ENCODE assay signal across 11 mouse cellular contexts in genomic region chr2:120000882-120001584, GRCm38 (mm10). TPM values are rescaled to one million over a fixed set of nuclear protein-coding genes. Genes with fewer than 3 reads are reported as not detected.
DNase-seq lines count a peak whose midpoint lies in the region; ATAC-seq and TF ChIP-seq lines count a peak whose summit lies in the region.
"Had no signal": no experiment of that assay in that cellular context is flagged by ENCODE, and none has a peak within 500 bp of the region (broad histone marks: within the 10 kb centered on the region; RNA-seq: fewer than 3 reads in every experiment).

No protein-coding gene starts in this region.

- ATAC-seq in heart, postnatal 0 days (ENCODE audit: insufficient read depth, low read depth) = peak; percentile 63
- no peak for ATAC-seq in hindbrain, embryonic 16.5 days
- peak; percentile 51 for ATAC-seq in lung, embryonic 14.5 days (ENCODE audit: insufficient read depth)
- no peak for ATAC-seq in forebrain, embryonic 15.5 days (replicated peaks)
- no peak for ATAC-seq in forebrain, embryonic 14.5 days
- ATAC-seq: forebrain, embryonic 13.5 days had no signal

- H3K4me3 ChIP-seq in heart, postnatal 0 days (ENCODE audit: low read depth, low read length) = no peak overlapping the region
- no peak overlapping the region for H3K4me3 ChIP-seq in hindbrain, embryonic 16.5 days (ENCODE audit: low read length)
- H3K4me3 ChIP-seq in lung, embryonic 14.5 days (ENCODE audit: low read depth, low read length) = no peak overlapping the region
- H3K4me3 ChIP-seq in forebrain, embryonic 15.5 days = no peak overlapping the region
- no peak overlapping the region for H3K4me3 ChIP-seq in forebrain, embryonic 14.5 days (ENCODE audit: low read depth, low read length)
- H3K4me3 ChIP-seq: forebrain, embryonic 13.5 days; limb, embryonic 15.5 days had no signal

- H3K4me2 ChIP-seq in heart, postnatal 0 days (ENCODE audit: low read depth, low read length) = no peak overlapping the region
- no peak overlapping the region for H3K4me2 ChIP-seq in hindbrain, embryonic 16.5 days (ENCODE audit: low read length)
- H3K4me2 ChIP-seq in lung, embryonic 14.5 days = no peak overlapping the region
- H3K4me2 ChIP-seq in forebrain, embryonic 15.5 days (replicated peaks) = no peak overlapping the region
- H3K4me2 ChIP-seq in forebrain, embryonic 14.5 days (ENCODE audit: low read length) = no peak overlapping the region
- H3K4me2 ChIP-seq: forebrain, embryonic 13.5 days; limb, embryonic 15.5 days had no signal

- no peak for TF ChIP-seq CTCF in heart, postnatal 0 days (IDR thresholded peaks at IDR 0.05; ENCODE audit: low read depth)
- no peak for TF ChIP-seq CTCF in brain, embryonic 14.5 days (IDR thresholded peaks at IDR 0.05; ENCODE audit: borderline replicate concordance, extremely low read depth, insufficient read depth, insufficient read length)
- no peak for TF ChIP-seq CTCF in lung, embryonic 14.5 days (IDR thresholded peaks at IDR 0.05; ENCODE audit: low read depth)

- TF ChIP-seq EP300 in heart, postnatal 0 days (IDR thresholded peaks at IDR 0.05; ENCODE audit: low read depth) = no peak

- H3K4me1 ChIP-seq in heart, postnatal 0 days (ENCODE audit: control insufficient read depth, insufficient read depth) = peaks cover 10% of the 10 kb centered on the region
- no peaks in the 10 kb centered on the region for H3K4me1 ChIP-seq in hindbrain, embryonic 16.5 days (ENCODE audit: control insufficient read depth, insufficient read depth, low read depth, low read length)
- 0 out of 2 replicates have a peak, but pooled peaks cover under 1% of the 10 kb centered on the region for H3K4me1 ChIP-seq in lung, embryonic 14.5 days (ENCODE audit: insufficient read depth)
- no peaks in the 10 kb centered on the region for H3K4me1 ChIP-seq in forebrain, embryonic 15.5 days
- H3K4me1 ChIP-seq in forebrain, embryonic 14.5 days (ENCODE audit: control insufficient read depth, insufficient read depth, low read length) = no peaks in the 10 kb centered on the region
- H3K4me1 ChIP-seq: forebrain, embryonic 13.5 days had no signal

- H3K27me3 ChIP-seq in heart, postnatal 0 days (ENCODE audit: control insufficient read depth, insufficient read depth, low read length) = no peaks in the 10 kb centered on the region
- H3K27me3 ChIP-seq in hindbrain, embryonic 16.5 days (replicated peaks; ENCODE audit: control insufficient read depth, insufficient read depth, low read length) = no peaks in the 10 kb centered on the region
- no peaks in the 10 kb centered on the region for H3K27me3 ChIP-seq in lung, embryonic 14.5 days (ENCODE audit: insufficient read depth, low read length)
- no peaks in the 10 kb centered on the region for H3K27me3 ChIP-seq in forebrain, embryonic 15.5 days
- H3K27me3 ChIP-seq in forebrain, embryonic 14.5 days (replicated peaks; ENCODE audit: control insufficient read depth, insufficient read depth, low read length) = no peaks in the 10 kb centered on the region
- H3K27me3 ChIP-seq: forebrain, embryonic 13.5 days; limb, embryonic 15.5 days had no signal

- H3K9me3 ChIP-seq in heart, postnatal 0 days (replicated peaks; ENCODE audit: control insufficient read depth, low read length) = no peaks in the 10 kb centered on the region
- no peaks in the 10 kb centered on the region for H3K9me3 ChIP-seq in hindbrain, embryonic 16.5 days (ENCODE audit: control insufficient read depth, low read length)
- H3K9me3 ChIP-seq in lung, embryonic 14.5 days (ENCODE audit: low read depth, low read length) = no peaks in the 10 kb centered on the region
- H3K9me3 ChIP-seq in forebrain, embryonic 15.5 days = no peaks in the 10 kb centered on the region
- H3K9me3 ChIP-seq in forebrain, embryonic 14.5 days (replicated peaks; ENCODE audit: control insufficient read depth, low read length) = no peaks in the 10 kb centered on the region
- H3K9me3 ChIP-seq: forebrain, embryonic 13.5 days; limb, embryonic 15.5 days had no signal

- H3K36me3 ChIP-seq in heart, postnatal 0 days (replicated peaks; ENCODE audit: control insufficient read depth, insufficient read depth, low read length) = peaks cover 6% of the 10 kb centered on the region; the same call in 1 of the 2 replicates
- H3K36me3 ChIP-seq in hindbrain, embryonic 16.5 days (ENCODE audit: control insufficient read depth, insufficient read depth, low read length) = 0 out of 2 replicates have a peak, but pooled peaks cover 2% of the 10 kb centered on the region
- H3K36me3 ChIP-seq in lung, embryonic 14.5 days (ENCODE audit: insufficient read depth) = 0 out of 2 replicates have a peak, but pooled peaks cover 11% of the 10 kb centered on the region
- peaks cover 5% of the 10 kb centered on the region; the same call in 1 of the 2 replicates for H3K36me3 ChIP-seq in forebrain, embryonic 15.5 days
- H3K36me3 ChIP-seq in forebrain, embryonic 14.5 days (ENCODE audit: control insufficient read depth, insufficient read depth, low read length) = 0 out of 2 replicates have a peak, but pooled peaks cover 4% of the 10 kb centered on the region

- intact Hi-C loops in heart, postnatal 14 days (cut with DNase I) = no loop called here

- 46% methylated on average over 3 of the region's 3 CpGs for WGBS in heart, postnatal 0 days
- WGBS in hindbrain, embryonic 16.5 days = 83% methylated on average over 3 of the region's 3 CpGs
- WGBS in lung, embryonic 14.5 days = 59% methylated on average over 3 of the region's 3 CpGs
- 82% methylated on average over 3 of the region's 3 CpGs for WGBS in forebrain, embryonic 15.5 days
- 88% methylated on average over 3 of the region's 3 CpGs for WGBS in forebrain, embryonic 14.5 days

- no peak for DNase-seq in heart, postnatal 0 days (ENCODE audit: low spot score)
- DNase-seq in heart, postnatal 14 days = no peak
- peak; percentile 3 for DNase-seq in brain, embryonic 14.5 days (ENCODE audit: low read depth)
- no peak for DNase-seq in lung, embryonic 14.5 days
- DNase-seq in cerebellum, adult 9-11 months = no peak
- DNase-seq in forebrain, embryonic 14.5 days (ENCODE audit: low spot score) = no peak
- DNase-seq: cerebellum, adult 18-20 months had no signal

- H3K27ac ChIP-seq in heart, postnatal 0 days (ENCODE audit: low read depth) = peak overlapping the region; percentile 46
- H3K27ac ChIP-seq in hindbrain, embryonic 16.5 days (ENCODE audit: low read depth, low read length) = 0 out of 2 replicates have a peak overlapping the region, but pooled peaks have one; percentile 8
- H3K27ac ChIP-seq in lung, embryonic 14.5 days (ENCODE audit: low read depth) = peak overlapping the region; percentile 55; the same call in 1 of the 2 replicates
- no peak overlapping the region for H3K27ac ChIP-seq in forebrain, embryonic 15.5 days (replicated peaks)
- H3K27ac ChIP-seq in forebrain, embryonic 14.5 days (ENCODE audit: low read depth, low read length) = no peak overlapping the region
- H3K27ac ChIP-seq: forebrain, embryonic 13.5 days; limb, embryonic 15.5 days had no signal

- H3K9ac ChIP-seq in heart, postnatal 0 days (replicated peaks; ENCODE audit: low read depth, low read length) = no peak overlapping the region
- H3K9ac ChIP-seq in hindbrain, embryonic 16.5 days (ENCODE audit: low read depth, low read length) = no peak overlapping the region
- 0 out of 2 replicates have a peak overlapping the region, but pooled peaks have one; percentile 15 for H3K9ac ChIP-seq in lung, embryonic 14.5 days
- no peak overlapping the region for H3K9ac ChIP-seq in forebrain, embryonic 15.5 days (replicated peaks)
- no peak overlapping the region for H3K9ac ChIP-seq in forebrain, embryonic 14.5 days (ENCODE audit: low read length)
- H3K9ac ChIP-seq: forebrain, embryonic 13.5 days; limb, embryonic 15.5 days had no signal

- no peak for TF ChIP-seq POLR2A in brain, embryonic 14.5 days (IDR thresholded peaks at IDR 0.05; ENCODE audit: borderline replicate concordance, extremely low read depth, insufficient read depth, insufficient read length, poor library complexity, severe bottlenecking)

RNA-seq across cellular contexts. Expression of gene Jmjd7, which starts 26.2 kb away (rescaled TPM):
- 8.5 and 14.1 TPM in 2 replicates for total RNA-seq in heart, postnatal 0 days (2014; rRNA removed; ENCODE audit: low replicate concordance)
- 18.0 and 20.3 TPM in 2 replicates for polyA plus RNA-seq in heart, postnatal 0 days (2015; fragmentation: Nextera tagmentation; extraction: Ambion mirVana)
- 1 to 10 TPM; 7.5 to 8.8 TPM for total RNA-seq in heart, postnatal 14 days (2021)
- polyA plus RNA-seq in brain, embryonic 14.5 days (2012; rRNA removed) = 16.6 and 23.5 TPM in 2 replicates
- 17.0 and 17.7 TPM in 2 replicates for polyA plus RNA-seq in hindbrain, embryonic 16.5 days (2015; fragmentation: Nextera tagmentation; extraction: Ambion mirVana)
- polyA plus RNA-seq in lung, embryonic 14.5 days (2014; fragmentation: Nextera tagmentation; extraction: Ambion mirVana) = 19.9 and 21.8 TPM in 2 replicates
- polyA plus RNA-seq in forebrain, embryonic 15.5 days (2015; fragmentation: Nextera tagmentation; extraction: Ambion mirVana) = 19.1 and 19.6 TPM in 2 replicates
- 16.4 and 23.3 TPM in 2 replicates for polyA plus RNA-seq in forebrain, embryonic 14.5 days (2014; fragmentation: Nextera tagmentation; extraction: Ambion mirVana)

RNA-seq across cellular contexts. Expression of gene Gm28042, which starts 26.3 kb away (rescaled TPM):
- total RNA-seq in heart, postnatal 0 days (2014; rRNA removed; ENCODE audit: low replicate concordance) = 0.12 and 18.7 TPM in 2 replicates
- polyA plus RNA-seq in heart, postnatal 0 days (2015; fragmentation: Nextera tagmentation; extraction: Ambion mirVana) = 0.74 and 1.4 TPM in 2 replicates
- total RNA-seq in heart, postnatal 14 days (2021) = 1 to 10 TPM; 1.1 to 2.1 TPM
- 24.3 and 29.6 TPM in 2 replicates for polyA plus RNA-seq in brain, embryonic 14.5 days (2012; rRNA removed)
- 3.7 and 5.3 TPM in 2 replicates for polyA plus RNA-seq in hindbrain, embryonic 16.5 days (2015; fragmentation: Nextera tagmentation; extraction: Ambion mirVana)
- 2.2 and 3.3 TPM in 2 replicates for polyA plus RNA-seq in lung, embryonic 14.5 days (2014; fragmentation: Nextera tagmentation; extraction: Ambion mirVana)
- 5.0 and 5.1 TPM in 2 replicates for polyA plus RNA-seq in forebrain, embryonic 15.5 days (2015; fragmentation: Nextera tagmentation; extraction: Ambion mirVana)
- 1.9 and 4.2 TPM in 2 replicates for polyA plus RNA-seq in forebrain, embryonic 14.5 days (2014; fragmentation: Nextera tagmentation; extraction: Ambion mirVana)

RNA-seq across cellular contexts. Expression of gene Mapkbp1, which starts 28.5 kb away (rescaled TPM):
- total RNA-seq in heart, postnatal 0 days (2014; rRNA removed; ENCODE audit: low replicate concordance) = 7.6 and 18.7 TPM in 2 replicates
- polyA plus RNA-seq in heart, postnatal 0 days (2015; fragmentation: Nextera tagmentation; extraction: Ambion mirVana) = 1.1 TPM in 2 replicates
- total RNA-seq in heart, postnatal 14 days (2021) = 10 to 100 TPM; 11.0 to 12.2 TPM
- 30.4 and 42.5 TPM in 2 replicates for polyA plus RNA-seq in brain, embryonic 14.5 days (2012; rRNA removed)
- 7.2 and 9.3 TPM in 2 replicates for polyA plus RNA-seq in hindbrain, embryonic 16.5 days (2015; fragmentation: Nextera tagmentation; extraction: Ambion mirVana)
- 3.4 and 4.0 TPM in 2 replicates for polyA plus RNA-seq in lung, embryonic 14.5 days (2014; fragmentation: Nextera tagmentation; extraction: Ambion mirVana)
- 5.4 and 5.5 TPM in 2 replicates for polyA plus RNA-seq in forebrain, embryonic 15.5 days (2015; fragmentation: Nextera tagmentation; extraction: Ambion mirVana)
- polyA plus RNA-seq in forebrain, embryonic 14.5 days (2014; fragmentation: Nextera tagmentation; extraction: Ambion mirVana) = 3.0 and 4.3 TPM in 2 replicates

RNA-seq across cellular contexts. Expression of gene Pla2g4b, which starts 32.2 kb away (rescaled TPM):
- total RNA-seq in heart, postnatal 0 days (2014; rRNA removed; ENCODE audit: low replicate concordance) = 8.0 TPM in 1 of 2 replicates, not detected in the other
- 0.20 and 0.37 TPM in 2 replicates for polyA plus RNA-seq in heart, postnatal 0 days (2015; fragmentation: Nextera tagmentation; extraction: Ambion mirVana)
- 1 to 10 TPM; 1.9 to 2.5 TPM for total RNA-seq in heart, postnatal 14 days (2021)
- polyA plus RNA-seq in brain, embryonic 14.5 days (2012; rRNA removed) = 26.3 and 28.7 TPM in 2 replicates
- 1.9 and 4.0 TPM in 2 replicates for polyA plus RNA-seq in hindbrain, embryonic 16.5 days (2015; fragmentation: Nextera tagmentation; extraction: Ambion mirVana)
- polyA plus RNA-seq in lung, embryonic 14.5 days (2014; fragmentation: Nextera tagmentation; extraction: Ambion mirVana) = 1.2 and 1.5 TPM in 2 replicates
- 2.0 and 2.3 TPM in 2 replicates for polyA plus RNA-seq in forebrain, embryonic 15.5 days (2015; fragmentation: Nextera tagmentation; extraction: Ambion mirVana)
- 1.5 TPM in 2 replicates for polyA plus RNA-seq in forebrain, embryonic 14.5 days (2014; fragmentation: Nextera tagmentation; extraction: Ambion mirVana)

Comparison
In these comparisons a context has a peak if more than half of its experiments do, and no peak if none do; other contexts are left out.
1. ATAC-seq: peak in heart, postnatal 0 days (single experiment) and lung, embryonic 14.5 days (single experiment); none in hindbrain, embryonic 16.5 days (single experiment), forebrain, embryonic 15.5 days (single experiment) and forebrain, embryonic 14.5 days (single experiment).
2. H3K27ac ChIP-seq: peak in heart, postnatal 0 days (single experiment), hindbrain, embryonic 16.5 days (single experiment) and lung, embryonic 14.5 days (single experiment); none in forebrain, embryonic 15.5 days (single experiment) and forebrain, embryonic 14.5 days (single experiment).